9 mouse cellular contexts compared by ENCODE assay signal in the genomic region with DNA sequence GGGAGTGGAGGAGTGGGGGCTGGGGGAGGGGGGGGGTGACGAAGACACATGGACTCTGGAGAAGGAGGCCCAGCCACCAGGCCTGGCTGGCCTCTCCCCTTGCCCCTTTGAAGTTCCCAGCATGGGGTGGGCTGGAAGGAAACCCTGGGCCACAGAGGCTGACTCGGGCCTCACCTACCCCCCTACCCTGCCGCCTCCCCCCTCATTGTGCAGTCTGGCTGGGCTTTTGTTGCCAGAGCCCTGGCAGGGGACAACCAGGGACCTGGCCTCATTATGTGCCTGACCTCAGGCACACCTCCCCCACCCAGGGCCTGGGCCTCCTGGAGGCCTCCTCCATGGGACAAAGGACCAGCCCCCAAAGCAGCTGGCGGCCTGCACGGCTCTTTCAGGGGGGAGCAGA.
DNase-seq lines count a peak whose midpoint lies in the region; ATAC-seq and TF ChIP-seq lines count a peak whose summit lies in the region.
"Had no signal": no experiment of that assay in that cellular context is flagged by ENCODE, and none has a peak within 500 bp of the region (broad histone marks: within the 10 kb centered on the region; RNA-seq: fewer than 3 reads in every experiment).

No protein-coding gene starts in this region.

- WGBS in kidney, embryonic 16.5 days: 8% methylated on average over 5 of the region's 5 CpGs
- 4% methylated on average over 5 of the region's 5 CpGs for WGBS in embryonic facial prominence, embryonic 11.5 days
- 14% methylated on average over 5 of the region's 5 CpGs for WGBS in hindbrain, postnatal 0 days
- 2% methylated on average over 5 of the region's 5 CpGs for WGBS in neural tube, embryonic 14.5 days

- ATAC-seq in kidney, embryonic 16.5 days (ENCODE audit: low FRiP score, low TSS enrichment): peak; percentile 68
- peak; percentile 70 for ATAC-seq in embryonic facial prominence, embryonic 11.5 days (replicated peaks; ENCODE audit: insufficient number of reproducible peaks, low FRiP score, low TSS enrichment, low read depth)
- ATAC-seq in hindbrain, postnatal 0 days: peak; percentile 37; the same call in 1 of the 2 replicates
- peak; percentile 18; the same call in 1 of the 2 replicates for ATAC-seq in neural tube, embryonic 14.5 days (ENCODE audit: low read depth)
- no peak for ATAC-seq in megakaryocyte, adult 5-6 weeks (ENCODE audit: poor library complexity, severe bottlenecking)

- no peak overlapping the region for H3K4me3 ChIP-seq in kidney, embryonic 16.5 days (ENCODE audit: low read length)
- no peak overlapping the region for H3K4me3 ChIP-seq in embryonic facial prominence, embryonic 11.5 days (ENCODE audit: low read depth, low read length)
- H3K4me3 ChIP-seq in hindbrain, postnatal 0 days (ENCODE audit: low read length): no peak overlapping the region
- no peak overlapping the region for H3K4me3 ChIP-seq in neural tube, embryonic 14.5 days (ENCODE audit: low read depth, low read length)
- H3K4me3 ChIP-seq: liver, embryonic 13.5 days had no signal

- H3K4me2 ChIP-seq in kidney, embryonic 16.5 days (replicated peaks; ENCODE audit: low read depth, low read length): no peak overlapping the region
- H3K4me2 ChIP-seq in embryonic facial prominence, embryonic 11.5 days (ENCODE audit: low read depth, low read length): no peak overlapping the region
- no peak overlapping the region for H3K4me2 ChIP-seq in hindbrain, postnatal 0 days (ENCODE audit: low read depth, low read length)
- H3K4me2 ChIP-seq in neural tube, embryonic 14.5 days (ENCODE audit: low read depth, low read length): no peak overlapping the region
- H3K4me2 ChIP-seq: liver, embryonic 13.5 days had no signal

- no peaks in the 10 kb centered on the region for H3K9me3 ChIP-seq in kidney, embryonic 16.5 days (ENCODE audit: low read length)
- H3K9me3 ChIP-seq in embryonic facial prominence, embryonic 11.5 days (replicated peaks; ENCODE audit: control insufficient read depth, low read length): no peaks in the 10 kb centered on the region
- H3K9me3 ChIP-seq in hindbrain, postnatal 0 days (ENCODE audit: low read length): no peaks in the 10 kb centered on the region
- no peaks in the 10 kb centered on the region for H3K9me3 ChIP-seq in neural tube, embryonic 14.5 days (ENCODE audit: control insufficient read depth, low read length)
- H3K9me3 ChIP-seq: liver, embryonic 13.5 days had no signal

- no peak for DNase-seq in kidney, postnatal 25 days
- peak; percentile 64 for DNase-seq in embryonic facial prominence, embryonic 11.5 days (ENCODE audit: low spot score)
- DNase-seq in hindbrain, postnatal 0 days (ENCODE audit: low spot score): no peak
- no peak for DNase-seq in gastrocnemius, adult 18-20 months (ENCODE audit: low spot score)
- DNase-seq in adrenal gland, postnatal 25 days: no peak
- DNase-seq: liver, embryonic 13.5 days had no signal

- no peak for TF ChIP-seq CTCF in hindbrain, postnatal 0 days (IDR thresholded peaks at IDR 0.05; ENCODE audit: low read depth)

- H3K27me3 ChIP-seq in kidney, embryonic 16.5 days (ENCODE audit: insufficient read depth, low read length): no peaks in the 10 kb centered on the region
- H3K27me3 ChIP-seq in embryonic facial prominence, embryonic 11.5 days (ENCODE audit: control insufficient read depth, insufficient read depth, low read length): no peaks in the 10 kb centered on the region
- no peaks in the 10 kb centered on the region for H3K27me3 ChIP-seq in hindbrain, postnatal 0 days (ENCODE audit: insufficient read depth, low read length)
- no peaks in the 10 kb centered on the region for H3K27me3 ChIP-seq in neural tube, embryonic 14.5 days (ENCODE audit: control insufficient read depth, insufficient read depth, low read length)
- H3K27me3 ChIP-seq: liver, embryonic 13.5 days had no signal

- peak overlapping the region; percentile 84 for H3K27ac ChIP-seq in kidney, embryonic 16.5 days (ENCODE audit: low read length)
- peak overlapping the region; percentile 85 for H3K27ac ChIP-seq in embryonic facial prominence, embryonic 11.5 days (replicated peaks; ENCODE audit: low read depth, low read length)
- no peak overlapping the region for H3K27ac ChIP-seq in hindbrain, postnatal 0 days
- H3K27ac ChIP-seq in neural tube, embryonic 14.5 days (ENCODE audit: low read depth, low read length): peak overlapping the region; percentile 69
- H3K27ac ChIP-seq: liver, embryonic 13.5 days had no signal

- no peaks in the 10 kb centered on the region for H3K36me3 ChIP-seq in kidney, embryonic 16.5 days (ENCODE audit: insufficient read depth, low read length)
- H3K36me3 ChIP-seq in embryonic facial prominence, embryonic 11.5 days (replicated peaks; ENCODE audit: control insufficient read depth, insufficient read depth, low read depth, low read length): no peaks in the 10 kb centered on the region
- H3K36me3 ChIP-seq in hindbrain, postnatal 0 days (ENCODE audit: insufficient read depth, low read length): no peaks in the 10 kb centered on the region
- no peaks in the 10 kb centered on the region for H3K36me3 ChIP-seq in neural tube, embryonic 14.5 days (ENCODE audit: control insufficient read depth, insufficient read depth, low read length)
- H3K36me3 ChIP-seq: liver, embryonic 13.5 days had no signal

- H3K4me1 ChIP-seq in kidney, embryonic 16.5 days (ENCODE audit: insufficient read depth, low read length): peaks cover 58% of the 10 kb centered on the region
- peaks cover 45% of the 10 kb centered on the region for H3K4me1 ChIP-seq in embryonic facial prominence, embryonic 11.5 days (ENCODE audit: control insufficient read depth, insufficient read depth, low read length)
- H3K4me1 ChIP-seq in hindbrain, postnatal 0 days (ENCODE audit: insufficient read depth, low read length): peaks cover 56% of the 10 kb centered on the region
- peaks cover 60% of the 10 kb centered on the region for H3K4me1 ChIP-seq in neural tube, embryonic 14.5 days (ENCODE audit: control insufficient read depth, insufficient read depth, low read length)

- H3K9ac ChIP-seq in kidney, embryonic 16.5 days (replicated peaks; ENCODE audit: low read length): peak overlapping the region; percentile 46; the same call in 1 of the 2 replicates
- peak overlapping the region; percentile 41 for H3K9ac ChIP-seq in embryonic facial prominence, embryonic 11.5 days (replicated peaks; ENCODE audit: low read length)
- no peak overlapping the region for H3K9ac ChIP-seq in hindbrain, postnatal 0 days (replicated peaks; ENCODE audit: low read length)
- H3K9ac ChIP-seq in neural tube, embryonic 14.5 days (replicated peaks; ENCODE audit: low read depth, low read length): no peak overlapping the region
- H3K9ac ChIP-seq: liver, embryonic 13.5 days had no signal

Comparison
In these comparisons a context has a peak if more than half of its experiments do, and no peak if none do; other contexts are left out.
1. H3K9ac ChIP-seq: peak in kidney, embryonic 16.5 days (single experiment) and embryonic facial prominence, embryonic 11.5 days (single experiment); none in hindbrain, postnatal 0 days (single experiment) and neural tube, embryonic 14.5 days (single experiment).